Mouse (Mus musculus) megakaryocyte, embryonic 14.5 days (primary cell): ENCODE data around the gene Donson.

Source experiments
- FLI1 ChIP-seq: IDR thresholded peaks from 2 replicates; pipeline ENCODE4 v1.6.1; 2012; ENCODE audit warnings: low read length, inconsistent platforms, mixed read lengths
- GATA1 ChIP-seq: IDR thresholded peaks from 3 replicates; pipeline ENCODE4 v1.6.1; 2012; ENCODE audit warnings: mixed read lengths, low read length, inconsistent platforms, borderline replicate concordance

GRCm38 (mm10) chr16:91698995-91699394 lies 10.4 kb upstream of the Donson start:
- TF ChIP-seq GATA1 (no peak), FLI1 (no peak; the same call in 1 of the 2 replicates)
